Mouse (Mus musculus) midbrain, postnatal 0 days (tissue): ENCODE data around the gene Olfr718-ps1. TPM values are rescaled to one million over a fixed set of nuclear protein-coding genes. Genes with fewer than 3 reads are reported as not detected.

ENCODE experiments used
- ATAC-seq: fragments of 200-750 bp; cut with Nextera tagmentation; 2 replicates; pipeline ENCODE4 v1.8.0; 2017; ENCODE audit warnings: moderate number of reproducible peaks, mild to moderate bottlenecking, moderate TSS enrichment, moderate library complexity; ENCODE audit not compliant: low FRiP score
- DNase-seq: peaks from one replicate; pipeline ENCODE4 v3.0.0-alpha.2; 2015; ENCODE audit warnings: low spot score
- H3K27ac ChIP-seq: fragments of 300-500 bp; sonication (generic); 2 replicates; pipeline ENCODE4 v1.5.1; 2014; ENCODE audit warnings: low read depth, mild to moderate bottlenecking, low read length, mixed read lengths
- H3K27me3 ChIP-seq: fragments of 300-500 bp; sonication (generic); 2 replicates; pipeline ENCODE4 v1.6.1; 2014; ENCODE audit warnings: low read length, control low read depth, mixed read lengths; ENCODE audit not compliant: insufficient read depth
- H3K36me3 ChIP-seq: fragments of 300-500 bp; sonication (generic); 2 replicates; pipeline ENCODE4 v1.6.1; 2014; ENCODE audit warnings: low read length, control low read depth, mixed read lengths; ENCODE audit not compliant: insufficient read depth
- H3K4me1 ChIP-seq: fragments of 300-500 bp; sonication (generic); 2 replicates; pipeline ENCODE4 v1.6.1; 2014; ENCODE audit warnings: mild to moderate bottlenecking, control low read depth, antibody characterized with exemption, low read length, mixed read lengths; ENCODE audit not compliant: insufficient read depth
- H3K4me2 ChIP-seq: fragments of 300-500 bp; sonication (generic); 2 replicates; pipeline ENCODE4 v1.6.1; 2014; ENCODE audit warnings: low read depth, mild to moderate bottlenecking, low read length, mixed read lengths; ENCODE audit not compliant: poor library complexity, severe bottlenecking
- H3K4me3 ChIP-seq: fragments of 300-500 bp; sonication (generic); 2 replicates; pipeline ENCODE4 v1.5.1; 2014; ENCODE audit warnings: low read depth, mild to moderate bottlenecking, low read length, moderate library complexity
- H3K9ac ChIP-seq: fragments of 300-500 bp; sonication (generic); replicated peaks from 2 replicates; pipeline ENCODE4 v1.6.1; 2014; ENCODE audit warnings: mild to moderate bottlenecking, low read length, moderate library complexity, mixed read lengths; ENCODE audit not compliant: poor library complexity, severe bottlenecking
- H3K9me3 ChIP-seq: fragments of 300-500 bp; sonication (generic); 2 replicates; pipeline ENCODE4 v1.6.1; 2016; ENCODE audit warnings: low read length, control low read depth
- CTCF ChIP-seq: IDR thresholded peaks from 2 replicates; pipeline ENCODE4 v1.5.1; 2016; ENCODE audit warnings: antibody characterized with exemption, mild to moderate bottlenecking
- WGBS: fragments of 180-500 bp; shearing (Covaris S2); extraction: QIAGEN DNeasy Blood & Tissue Kit; methylation state at CpG from one replicate; pipeline ENCODE4 v1.1.7; 2014; 5-methylcytosine and 5-hydroxymethylcytosine counted together
- polyA plus RNA-seq: library from polyadenylated mRNA; unstranded; fragments of >200 nt; fragmentation: Nextera tagmentation; extraction: Ambion mirVana; gene quantifications from 2 replicates; pipeline ENCODE4 v1.2.1, GENCODE M21; 2015
- total RNA-seq: library from RNA; depleted of rRNA; stranded (reverse); fragments of >200 nt; gene quantifications from 2 replicates; pipeline ENCODE4 v1.2.3, GENCODE M21; 2014

Gene Olfr718-ps1
- total and polyA plus RNA-seq, 2 experiments from 2014 or later: not detected

DNA sequence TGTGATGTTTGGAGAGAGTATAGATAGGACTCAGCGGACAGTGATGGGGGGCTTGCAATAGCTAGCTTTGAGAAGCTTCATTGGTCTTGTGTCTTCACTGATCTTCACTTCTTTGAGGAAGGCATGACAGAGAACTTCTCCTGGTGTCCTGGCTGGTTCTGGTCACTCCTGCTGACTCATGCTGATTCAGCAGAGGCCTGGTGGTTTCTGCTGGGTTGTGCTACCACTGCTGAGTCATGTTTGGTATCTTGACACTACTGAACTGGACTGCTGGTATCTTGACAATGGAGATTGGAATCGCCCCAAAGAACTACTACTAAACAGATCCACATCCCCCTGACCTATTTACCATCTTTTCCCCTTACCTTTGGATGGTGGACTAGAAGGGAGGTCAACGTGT, 8.2 kb upstream of the Olfr718-ps1 start:
- Histone ChIP-seq H3K27ac (no peak overlapping the region), H3K9me3 (no peaks in the 10 kb centered on the region), H3K4me3 (no peak overlapping the region), H3K27me3 (peaks cover 38% of the 10 kb centered on the region), H3K4me2 (no peak overlapping the region), H3K9ac (no peak overlapping the region), H3K4me1 (no peaks in the 10 kb centered on the region), H3K36me3 (no peaks in the 10 kb centered on the region)
- WGBS: 88% methylated on average over 3 of the region's 3 CpGs
- TF ChIP-seq CTCF: no peak
- ATAC-seq (no peak), DNase-seq (no peak)

DNA sequence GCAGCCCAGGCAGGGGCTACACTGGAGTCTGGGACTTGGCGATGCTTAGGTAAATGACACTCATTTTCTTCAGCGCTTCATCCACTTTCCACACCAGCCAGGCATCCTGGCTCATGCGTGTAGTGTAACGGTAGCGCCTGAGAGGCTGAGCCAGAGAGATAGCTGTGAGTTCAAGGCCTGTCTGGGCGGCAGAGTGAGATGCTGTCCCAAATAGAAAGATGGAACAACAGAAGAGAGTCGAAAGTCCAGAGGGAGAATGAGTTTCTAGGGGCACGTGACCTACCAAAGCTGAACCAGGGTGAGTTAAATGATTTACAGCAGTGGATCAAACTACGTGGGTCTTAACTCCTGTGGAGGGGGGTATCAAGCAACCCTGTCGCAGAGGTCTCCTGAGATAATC, 6.4 kb upstream of the Olfr718-ps1 start:
- no peaks in the 10 kb centered on the region for H3K36me3 ChIP-seq
- peaks cover 33% of the 10 kb centered on the region for H3K27me3 ChIP-seq
- DNase-seq: no peak
- ATAC-seq: no peak
- H3K4me1 ChIP-seq: no peaks in the 10 kb centered on the region
- H3K9ac ChIP-seq: no peak overlapping the region
- no peaks in the 10 kb centered on the region for H3K9me3 ChIP-seq
- no peak overlapping the region for H3K27ac ChIP-seq
- no peak overlapping the region for H3K4me2 ChIP-seq
- 91% methylated on average over 10 of the region's 10 CpGs for WGBS
- TF ChIP-seq CTCF: no peak
- no peak overlapping the region for H3K4me3 ChIP-seq

DNA sequence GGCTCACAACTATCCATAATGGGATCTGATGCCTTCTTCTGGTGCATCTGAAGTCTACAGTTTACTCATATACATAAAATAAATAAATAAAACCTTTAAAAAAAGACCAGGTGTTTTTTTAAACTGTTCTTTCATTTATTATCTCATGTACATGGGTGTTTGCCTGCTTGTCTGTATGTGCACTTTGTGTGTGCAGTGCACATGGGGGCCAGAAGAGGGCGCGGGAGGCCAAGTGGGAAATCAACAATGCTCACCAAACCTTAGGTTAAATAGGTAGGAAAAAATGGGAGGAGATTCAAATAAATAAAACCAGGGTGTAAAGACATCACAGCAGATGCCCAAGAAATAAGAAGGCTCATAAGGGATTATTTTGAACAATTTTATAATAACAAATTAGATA, 2.7 kb upstream of the Olfr718-ps1 start:
- Histone ChIP-seq H3K36me3 (no peaks in the 10 kb centered on the region), H3K27me3 (0 out of 2 replicates have a peak, but pooled peaks cover 4% of the 10 kb centered on the region), H3K4me2 (no peak overlapping the region), H3K27ac (no peak overlapping the region), H3K4me3 (no peak overlapping the region), H3K9ac (no peak overlapping the region), H3K9me3 (no peaks in the 10 kb centered on the region), H3K4me1 (no peaks in the 10 kb centered on the region)
- ATAC-seq (no peak), DNase-seq (no peak)
- 82% methylated on average over 2 of the region's 2 CpGs for WGBS
- TF ChIP-seq CTCF: no peak

DNA sequence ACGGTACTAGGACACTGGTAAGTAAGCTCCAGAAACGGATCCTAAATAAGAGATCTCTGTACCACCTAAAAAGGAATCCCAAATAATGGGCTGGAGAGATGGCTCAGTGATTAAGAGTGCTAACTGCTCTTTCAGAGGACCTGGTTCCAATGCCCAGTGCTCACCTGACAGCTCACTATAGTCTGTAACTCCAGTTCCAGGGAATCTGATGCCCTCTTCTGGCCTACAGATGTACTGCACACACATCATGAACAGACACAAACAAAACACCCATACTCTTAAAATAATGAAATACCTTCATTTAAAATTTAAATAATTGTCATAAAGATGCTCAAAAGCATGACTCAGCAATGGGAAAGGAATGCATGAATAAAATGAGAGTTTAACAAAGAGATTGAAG, 2.2 kb upstream of the Olfr718-ps1 start:
- H3K4me3 ChIP-seq: no peak overlapping the region
- ATAC-seq (no peak), DNase-seq (no peak)
- no peaks in the 10 kb centered on the region for H3K36me3 ChIP-seq
- no peak overlapping the region for H3K9ac ChIP-seq
- no peaks in the 10 kb centered on the region for H3K9me3 ChIP-seq
- no peak overlapping the region for H3K4me2 ChIP-seq
- H3K4me1 ChIP-seq: no peaks in the 10 kb centered on the region
- 95% methylated on average over 2 of the region's 2 CpGs for WGBS
- H3K27ac ChIP-seq: no peak overlapping the region
- no peaks in the 10 kb centered on the region for H3K27me3 ChIP-seq
- TF ChIP-seq CTCF: no peak; the same call in 1 of the 2 replicates

DNA sequence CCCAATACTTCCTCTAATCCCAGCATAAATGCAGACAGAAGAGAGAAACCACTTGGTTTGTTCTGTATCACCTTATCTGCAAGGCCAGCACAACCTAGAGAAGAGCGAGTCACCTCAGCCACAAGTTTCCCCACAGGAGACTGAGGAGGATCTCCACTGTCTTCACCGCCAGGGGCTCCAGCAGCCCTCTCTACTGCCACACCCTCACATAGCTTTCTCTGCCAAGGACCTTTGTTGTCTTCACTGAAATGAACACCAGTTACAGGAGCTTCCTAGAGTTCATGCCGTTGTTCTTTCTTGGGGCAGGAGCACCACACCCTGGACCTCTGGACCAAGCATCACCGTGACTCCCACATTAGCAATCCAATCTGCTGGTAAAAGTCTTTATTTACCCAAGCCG, 1.3 kb upstream of the Olfr718-ps1 start:
- 97% methylated on average over 5 of the region's 5 CpGs for WGBS
- Histone ChIP-seq H3K9ac (no peak overlapping the region), H3K4me3 (no peak overlapping the region), H3K36me3 (no peaks in the 10 kb centered on the region), H3K27ac (no peak overlapping the region), H3K27me3 (no peaks in the 10 kb centered on the region), H3K4me1 (no peaks in the 10 kb centered on the region), H3K9me3 (no peaks in the 10 kb centered on the region), H3K4me2 (no peak overlapping the region)
- ATAC-seq: no peak
- no peak for DNase-seq
- TF ChIP-seq CTCF: no peak

DNA sequence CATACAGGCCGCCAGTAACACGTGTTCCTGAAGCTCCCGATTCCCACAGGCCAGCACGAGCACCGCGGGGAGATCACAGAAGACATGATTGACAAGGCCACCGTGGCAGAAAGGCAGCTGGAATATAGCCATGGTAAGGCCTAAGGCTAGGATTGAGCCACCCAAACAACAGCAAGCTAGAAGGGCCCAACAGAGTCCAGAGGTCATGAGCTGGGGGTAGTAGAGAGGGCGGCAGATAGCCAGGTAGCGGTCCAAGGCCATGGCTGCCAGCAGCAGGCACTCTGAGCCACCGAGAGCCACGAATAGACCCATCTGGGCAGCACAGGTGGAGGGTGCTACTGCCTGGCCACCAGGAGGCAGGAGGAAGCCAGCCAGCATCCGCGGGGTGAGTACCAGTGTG, 9.8 kb downstream of the Olfr718-ps1 start:
- no peaks in the 10 kb centered on the region for H3K9me3 ChIP-seq
- WGBS: 78% methylated on average over 13 of the region's 13 CpGs
- no peaks in the 10 kb centered on the region for H3K4me1 ChIP-seq
- no peak overlapping the region for H3K4me2 ChIP-seq
- no peak for DNase-seq
- TF ChIP-seq CTCF: no peak
- no peak for ATAC-seq
- H3K27me3 ChIP-seq: no peaks in the 10 kb centered on the region
- no peak overlapping the region for H3K27ac ChIP-seq
- H3K4me3 ChIP-seq: no peak overlapping the region
- H3K9ac ChIP-seq: no peak overlapping the region
- no peaks in the 10 kb centered on the region for H3K36me3 ChIP-seq
